Mouse (Mus musculus): ENCODE results near the gene Susd2. TPM values are rescaled to one million over a fixed set of nuclear protein-coding genes. Genes with fewer than 3 reads are reported as not detected.

Gene Susd2
- total RNA-seq, 1 experiment from 2014 or later: 8.9 TPM

- DNase-seq: no peak
Observed at GRCm38 (mm10) chr10:75654053-75654452, 10.2 kb upstream of the Susd2 start.

GRCm38 (mm10) chr10:75651381-75652068, 7.7 kb upstream of the Susd2 start:
- no peak for DNase-seq

- no peak for DNase-seq
Observed at GRCm38 (mm10) chr10:75650306-75650902, 6.6 kb upstream of the Susd2 start.

- no peak for DNase-seq
Observed at GRCm38 (mm10) chr10:75649406-75649995, 5.7 kb upstream of the Susd2 start.

- no peak for DNase-seq
Observed at GRCm38 (mm10) chr10:75649001-75649400, 5.2 kb upstream of the Susd2 start.

GRCm38 (mm10) chr10:75648091-75648490, 4.3 kb upstream of the Susd2 start:
- DNase-seq: no peak

- no peak for DNase-seq
Observed at GRCm38 (mm10) chr10:75647362-75647761, 3.6 kb upstream of the Susd2 start.

GRCm38 (mm10) chr10:75646406-75646805, 2.6 kb upstream of the Susd2 start:
- no peak for DNase-seq

GRCm38 (mm10) chr10:75645616-75646015, 1.8 kb upstream of the Susd2 start:
- DNase-seq: no peak

- no peak for DNase-seq
Observed at GRCm38 (mm10) chr10:75642891-75643290, 917 bp downstream of the Susd2 start.

GRCm38 (mm10) chr10:75642436-75642835, 1.4 kb downstream of the Susd2 start:
- DNase-seq: no peak

- no peak for DNase-seq
Observed at GRCm38 (mm10) chr10:75641721-75642222, 2.0 kb downstream of the Susd2 start.

- no peak for DNase-seq
Observed at GRCm38 (mm10) chr10:75637711-75638110, 6.1 kb downstream of the Susd2 start.

- DNase-seq: no peak
Observed at GRCm38 (mm10) chr10:75636084-75636786, 7.6 kb downstream of the Susd2 start.

- peak; percentile 83 for DNase-seq
Observed at GRCm38 (mm10) chr10:75635693-75636055, 8.1 kb downstream of the Susd2 start.

GRCm38 (mm10) chr10:75635019-75635692, 8.7 kb downstream of the Susd2 start:
- no peak for DNase-seq

GRCm38 (mm10) chr10:75634610-75635009, 9.2 kb downstream of the Susd2 start:
- no peak for DNase-seq

GRCm38 (mm10) chr10:75633576-75634139, 10.2 kb downstream of the Susd2 start:
- DNase-seq: no peak

- no peak for DNase-seq
Observed at GRCm38 (mm10) chr10:75633048-75633447, 10.8 kb downstream of the Susd2 start.

- DNase-seq: no peak
Observed at GRCm38 (mm10) chr10:75632633-75633032, 11.2 kb downstream of the Susd2 start.

GRCm38 (mm10) chr10:75627490-75627889, 16.3 kb downstream of the Susd2 start:
- DNase-seq: peak; percentile 74

- no peak for DNase-seq
Observed at GRCm38 (mm10) chr10:75626991-75627390, 16.8 kb downstream of the Susd2 start.

Data from adrenal gland, postnatal 25 days (tissue).